Mouse (Mus musculus) intestine, embryonic 16.5 days (tissue): ENCODE results near the gene Tnfrsf14. TPM values are rescaled to one million over a fixed set of nuclear protein-coding genes. Genes with fewer than 3 reads are reported as not detected.

Experiments used
- polyA plus RNA-seq: library from polyadenylated mRNA; unstranded; fragments of >200 nt; fragmentation: Nextera tagmentation; extraction: Ambion mirVana; gene quantifications from 2 replicates; pipeline ENCODE4 v1.2.1, GENCODE M21; 2015

Gene Tnfrsf14
- polyA plus RNA-seq, 1 experiment from 2014 or later, result 3.5 TPM

Other genes with a start within 250 kb of the Tnfrsf14 start
- 0.06 and 0.12 TPM in 2 replicates for gene Ttc34, start 91.1 kb downstream of the Tnfrsf14 start, polyA plus RNA-seq
- gene Mmel1, start 59.0 kb downstream of the Tnfrsf14 start, polyA plus RNA-seq, result 0.10 and 0.39 TPM in 2 replicates
- gene Fam213b, start 29.4 kb downstream of the Tnfrsf14 start, polyA plus RNA-seq, result 39.7 and 42.8 TPM in 2 replicates
- 1.3 and 1.4 TPM in 2 replicates for gene Hes5, start 32.4 kb upstream of the Tnfrsf14 start, polyA plus RNA-seq
- 32.4 and 34.2 TPM in 2 replicates for gene Pank4, start 35.6 kb upstream of the Tnfrsf14 start, polyA plus RNA-seq
- gene Plch2, start 128.2 kb upstream of the Tnfrsf14 start, polyA plus RNA-seq, result 19.8 and 22.9 TPM in 2 replicates
- 28.9 and 30.5 TPM in 2 replicates for gene Pex10, start 138.5 kb upstream of the Tnfrsf14 start, polyA plus RNA-seq
- 211 and 216 TPM in 2 replicates for gene Rer1, start 157.8 kb upstream of the Tnfrsf14 start, polyA plus RNA-seq
- gene Morn1, start 158.0 kb upstream of the Tnfrsf14 start, polyA plus RNA-seq, result 3.6 and 4.3 TPM in 2 replicates